Mouse (Mus musculus): ENCODE data around the gene Gm28047. TPM values are rescaled to one million over a fixed set of nuclear protein-coding genes. Genes with fewer than 3 reads are reported as not detected.
"Not testable (repeated sequence)": the region's sequence is repeated elsewhere in the genome, so short reads cannot be mapped to it uniquely, and the experiment has no call there.

The Gm28047 gene
- polyA plus RNA-seq, 2 experiments: not detected

GRCm38 (mm10) chr15:102657926-102658381, 33.1 kb upstream of the Gm28047 start:
- 64% methylated on average over 3 of the region's 3 CpGs for WGBS

GRCm38 (mm10) chr15:102656658-102657057, 31.8 kb upstream of the Gm28047 start:
- 0 out of 2 replicates have a peak, but pooled peaks have one; percentile 19 for TF ChIP-seq POLR2A (IDR thresholded peaks at IDR 0.05; ENCODE audit: borderline replicate concordance, extremely low read depth, insufficient read depth, insufficient read length)
- DNase-seq (ENCODE audit: low spot score) (peak; percentile 88), ATAC-seq (ENCODE audit: low FRiP score, low read depth) (peak; percentile 78)
- H3K27ac ChIP-seq (replicated peaks; ENCODE audit: low read depth, low read length): peak overlapping the region; percentile 91
- no peak overlapping the region for H3K4me2 ChIP-seq (replicated peaks; ENCODE audit: low read depth, low read length, severe bottlenecking)
- H3K9ac ChIP-seq (ENCODE audit: low read depth, low read length, severe bottlenecking): no peak overlapping the region
- H3K9me3 ChIP-seq (ENCODE audit: control insufficient read depth, low read length): no peaks in the 10 kb centered on the region
- WGBS: 36% methylated on average over 4 of the region's 4 CpGs
- H3K4me3 ChIP-seq (replicated peaks; ENCODE audit: low read length): no peak overlapping the region
- peaks cover 16% of the 10 kb centered on the region for H3K36me3 ChIP-seq (ENCODE audit: control insufficient read depth, insufficient read depth, low read length)
- H3K27me3 ChIP-seq (ENCODE audit: control insufficient read depth, insufficient read depth, low read length): no peaks in the 10 kb centered on the region
- peaks cover 28% of the 10 kb centered on the region for H3K4me1 ChIP-seq (ENCODE audit: control insufficient read depth, insufficient read depth, low read length)

More at GRCm38 (mm10) chr15:102657926-102658381, 33.1 kb upstream of the Gm28047 start:
- TF ChIP-seq POLR2A (IDR thresholded peaks at IDR 0.05; ENCODE audit: borderline replicate concordance, extremely low read depth, insufficient read depth, insufficient read length): no peak
- H3K27ac ChIP-seq (replicated peaks; ENCODE audit: low read depth, low read length): peak overlapping the region; percentile 91
- H3K4me3 ChIP-seq (replicated peaks; ENCODE audit: low read length): no peak overlapping the region
- peaks cover 25% of the 10 kb centered on the region for H3K36me3 ChIP-seq (ENCODE audit: control insufficient read depth, insufficient read depth, low read length)
- H3K4me2 ChIP-seq (replicated peaks; ENCODE audit: low read depth, low read length, severe bottlenecking): peak overlapping the region; percentile 15
- peaks cover 28% of the 10 kb centered on the region for H3K4me1 ChIP-seq (ENCODE audit: control insufficient read depth, insufficient read depth, low read length)
- DNase-seq (ENCODE audit: low spot score): peak; percentile 41
- peak; percentile 79 for ATAC-seq (ENCODE audit: low FRiP score, low read depth)
- no peaks in the 10 kb centered on the region for H3K9me3 ChIP-seq (ENCODE audit: control insufficient read depth, low read length)
- no peaks in the 10 kb centered on the region for H3K27me3 ChIP-seq (ENCODE audit: control insufficient read depth, insufficient read depth, low read length)
- H3K9ac ChIP-seq (ENCODE audit: low read depth, low read length, severe bottlenecking): no peak overlapping the region

DNA sequence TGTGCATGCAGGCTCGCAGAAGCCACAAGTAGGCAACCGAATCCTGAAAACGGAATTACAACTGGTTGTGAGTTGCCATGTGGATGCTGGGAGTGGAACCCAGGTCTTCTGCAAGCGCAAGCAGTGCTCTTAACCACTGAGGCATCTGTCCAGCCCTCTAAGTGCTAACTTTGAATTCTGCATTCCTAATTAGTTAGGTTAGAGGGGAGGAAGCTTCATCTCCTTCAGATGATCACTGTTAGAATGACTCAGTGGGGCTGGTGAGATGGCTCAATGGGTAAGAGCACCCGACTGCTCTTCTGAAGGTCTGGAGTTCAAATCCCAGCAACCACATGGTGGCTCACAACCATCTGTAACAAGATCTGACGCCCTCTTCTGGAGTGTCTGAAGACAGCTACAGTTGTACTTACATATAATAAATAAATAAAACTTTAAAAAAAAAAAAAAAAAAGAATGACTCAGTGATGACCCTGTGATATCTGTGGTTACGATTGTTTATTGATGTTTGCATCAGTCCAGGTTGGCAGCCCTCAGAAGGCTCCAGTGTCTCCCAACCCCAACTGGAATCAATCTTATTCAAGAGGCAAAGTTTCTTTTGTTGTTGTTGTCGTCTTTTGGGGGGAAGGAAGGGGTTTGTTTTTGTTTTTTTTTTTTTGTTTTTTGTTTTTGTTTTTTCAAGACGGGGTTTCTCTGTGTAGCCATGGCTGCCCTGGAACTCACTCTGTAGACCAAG, 27.2 kb upstream of the Gm28047 start:
- not testable (repeated sequence) for H3K9me3 ChIP-seq (ENCODE audit: control insufficient read depth, low read length); H3K9ac ChIP-seq (ENCODE audit: low read depth, low read length, severe bottlenecking); H3K4me2 ChIP-seq (replicated peaks; ENCODE audit: low read depth, low read length, severe bottlenecking); DNase-seq (ENCODE audit: low spot score); H3K36me3 ChIP-seq (ENCODE audit: control insufficient read depth, insufficient read depth, low read length); H3K27me3 ChIP-seq (ENCODE audit: control insufficient read depth, insufficient read depth, low read length); ATAC-seq (ENCODE audit: low FRiP score, low read depth); H3K4me3 ChIP-seq (replicated peaks; ENCODE audit: low read length); H3K27ac ChIP-seq (replicated peaks; ENCODE audit: low read depth, low read length)
- WGBS: 89% methylated on average over 8 of the region's 9 CpGs
- H3K4me1 ChIP-seq (ENCODE audit: control insufficient read depth, insufficient read depth, low read length): peaks cover 10% of the 10 kb centered on the region

GRCm38 (mm10) chr15:102651107-102651506, 26.2 kb upstream of the Gm28047 start:
- peaks cover 5% of the 10 kb centered on the region for H3K4me1 ChIP-seq (ENCODE audit: control insufficient read depth, insufficient read depth, low read length)
- ATAC-seq (ENCODE audit: low FRiP score, low read depth) (no peak), DNase-seq (ENCODE audit: low spot score) (no peak)
- H3K27ac ChIP-seq (replicated peaks; ENCODE audit: low read depth, low read length): no peak overlapping the region
- H3K4me2 ChIP-seq (replicated peaks; ENCODE audit: low read depth, low read length, severe bottlenecking): no peak overlapping the region
- no peak for TF ChIP-seq POLR2A (IDR thresholded peaks at IDR 0.05; ENCODE audit: borderline replicate concordance, extremely low read depth, insufficient read depth, insufficient read length)
- H3K9ac ChIP-seq (ENCODE audit: low read depth, low read length, severe bottlenecking): no peak overlapping the region
- WGBS: 70% methylated on average over 3 of the region's 3 CpGs
- H3K9me3 ChIP-seq (ENCODE audit: control insufficient read depth, low read length): no peaks in the 10 kb centered on the region
- no peaks in the 10 kb centered on the region for H3K27me3 ChIP-seq (ENCODE audit: control insufficient read depth, insufficient read depth, low read length)
- H3K4me3 ChIP-seq (replicated peaks; ENCODE audit: low read length): no peak overlapping the region
- no peaks in the 10 kb centered on the region for H3K36me3 ChIP-seq (ENCODE audit: control insufficient read depth, insufficient read depth, low read length)

DNA sequence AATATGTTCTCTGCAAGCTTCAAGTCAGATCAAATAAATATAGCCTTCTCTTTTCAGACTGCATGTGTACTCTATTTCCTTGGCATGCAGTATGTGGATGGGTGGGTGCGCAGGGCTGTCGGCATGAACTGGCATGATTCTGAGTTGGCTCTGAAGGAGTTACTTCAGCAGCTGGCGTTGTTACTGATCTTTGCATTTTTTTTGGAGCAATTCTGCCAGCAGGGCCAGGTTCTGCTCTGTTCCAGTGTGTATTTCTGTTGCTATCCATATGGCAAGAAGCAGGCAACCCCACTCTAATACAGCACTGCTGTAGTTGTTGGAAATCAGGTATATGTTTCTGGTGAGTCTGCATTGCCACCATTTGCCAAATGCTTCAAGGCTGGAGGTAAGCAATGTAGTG, 10.9 kb upstream of the Gm28047 start:
- H3K4me2 ChIP-seq (replicated peaks; ENCODE audit: low read depth, low read length, severe bottlenecking): no peak overlapping the region
- ATAC-seq (ENCODE audit: low FRiP score, low read depth): no peak
- no peaks in the 10 kb centered on the region for H3K9me3 ChIP-seq (ENCODE audit: control insufficient read depth, low read length)
- no peak for TF ChIP-seq POLR2A (IDR thresholded peaks at IDR 0.05; ENCODE audit: borderline replicate concordance, extremely low read depth, insufficient read depth, insufficient read length)
- no peaks in the 10 kb centered on the region for H3K4me1 ChIP-seq (ENCODE audit: control insufficient read depth, insufficient read depth, low read length)
- H3K4me3 ChIP-seq (replicated peaks; ENCODE audit: low read length): no peak overlapping the region
- 74% methylated on average over 3 of the region's 3 CpGs for WGBS
- H3K27me3 ChIP-seq (ENCODE audit: control insufficient read depth, insufficient read depth, low read length): no peaks in the 10 kb centered on the region
- H3K9ac ChIP-seq (ENCODE audit: low read depth, low read length, severe bottlenecking): no peak overlapping the region
- DNase-seq (ENCODE audit: low spot score): no peak
- no peaks in the 10 kb centered on the region for H3K36me3 ChIP-seq (ENCODE audit: control insufficient read depth, insufficient read depth, low read length)
- H3K27ac ChIP-seq (replicated peaks; ENCODE audit: low read depth, low read length): no peak overlapping the region
